ENCODE assay signal across 7 mouse cellular contexts in genomic region chr15:7398609-7399540, GRCm38 (mm10). TPM values are rescaled to one million over a fixed set of nuclear protein-coding genes. Genes with fewer than 3 reads are reported as not detected.
DNase-seq lines count a peak whose midpoint lies in the region; ATAC-seq and TF ChIP-seq lines count a peak whose summit lies in the region.

No protein-coding gene starts in this region.

- TF ChIP-seq CTCF in brain, embryonic 14.5 days (IDR thresholded peaks at IDR 0.05; ENCODE audit: borderline replicate concordance, extremely low read depth, insufficient read depth, insufficient read length) = no peak

- H3K9ac ChIP-seq in hindbrain, embryonic 11.5 days (ENCODE audit: low read depth, low read length) = peak overlapping the region; percentile 48; the same call in 1 of the 2 replicates
- H3K9ac ChIP-seq in lung, embryonic 15.5 days = peak overlapping the region; percentile 73
- peak overlapping the region; percentile 60; the same call in 1 of the 2 replicates for H3K9ac ChIP-seq in stomach, embryonic 14.5 days (replicated peaks; ENCODE audit: low read depth, low read length)

- TF ChIP-seq POLR2A in brain, embryonic 14.5 days (IDR thresholded peaks at IDR 0.05; ENCODE audit: borderline replicate concordance, extremely low read depth, insufficient read depth, insufficient read length, poor library complexity, severe bottlenecking) = no peak

- peak; percentile 51 for ATAC-seq in hindbrain, embryonic 11.5 days (ENCODE audit: low FRiP score)
- ATAC-seq in lung, embryonic 15.5 days (ENCODE audit: borderline replicate concordance, extremely low read depth, low FRiP score, low TSS enrichment) = peak; percentile 52; the same call in 1 of the 2 replicates
- ATAC-seq in stomach, embryonic 14.5 days (ENCODE audit: insufficient number of reproducible peaks, insufficient read depth, low FRiP score, low read depth) = peak; percentile 74; the same call in 1 of the 2 replicates

- no peak overlapping the region for H3K27ac ChIP-seq in hindbrain, embryonic 11.5 days (ENCODE audit: low read depth, low read length)
- H3K27ac ChIP-seq in lung, embryonic 15.5 days = peak overlapping the region; percentile 75; the same call in 1 of the 2 replicates
- peak overlapping the region; percentile 80; the same call in 1 of the 2 replicates for H3K27ac ChIP-seq in stomach, embryonic 14.5 days (ENCODE audit: low read length)

- no peaks in the 10 kb centered on the region for H3K36me3 ChIP-seq in hindbrain, embryonic 11.5 days (ENCODE audit: control insufficient read depth, insufficient read depth, low read length)
- no peaks in the 10 kb centered on the region for H3K36me3 ChIP-seq in lung, embryonic 15.5 days
- no peaks in the 10 kb centered on the region for H3K36me3 ChIP-seq in stomach, embryonic 14.5 days (ENCODE audit: control insufficient read depth, insufficient read depth, low read length)

- H3K4me1 ChIP-seq in hindbrain, embryonic 11.5 days (replicated peaks; ENCODE audit: control insufficient read depth, insufficient read depth, low read length) = no peaks in the 10 kb centered on the region; the same call in 1 of the 2 replicates
- peaks cover 11% of the 10 kb centered on the region for H3K4me1 ChIP-seq in lung, embryonic 15.5 days
- peaks cover 5% of the 10 kb centered on the region; the same call in 1 of the 2 replicates for H3K4me1 ChIP-seq in stomach, embryonic 14.5 days (ENCODE audit: control insufficient read depth, insufficient read depth, low read length)

- DNase-seq in brain, embryonic 14.5 days (ENCODE audit: low read depth) = peak; percentile 30
- DNase-seq in embryo, embryonic 11.5 days (ENCODE audit: low read depth, low spot score) = peak; percentile 16
- peak; percentile 48 for DNase-seq in hindbrain, embryonic 11.5 days (ENCODE audit: low spot score)
- DNase-seq in right cerebral cortex, postnatal 36 days (ENCODE audit: low spot score in 2 of 2) = no peak
- DNase-seq in cerebellum, adult 9-11 months = no peak

- H3K4me3 ChIP-seq in hindbrain, embryonic 11.5 days (ENCODE audit: low read depth, low read length) = peak overlapping the region; percentile 64
- peak overlapping the region; percentile 70 for H3K4me3 ChIP-seq in lung, embryonic 15.5 days
- H3K4me3 ChIP-seq in stomach, embryonic 14.5 days (ENCODE audit: low read depth, low read length) = peak overlapping the region; percentile 71

- H3K4me2 ChIP-seq in hindbrain, embryonic 11.5 days (replicated peaks; ENCODE audit: low read depth, low read length) = peak overlapping the region; percentile 98
- H3K4me2 ChIP-seq in lung, embryonic 15.5 days = peak overlapping the region; percentile 96
- peak overlapping the region; percentile 81 for H3K4me2 ChIP-seq in stomach, embryonic 14.5 days (replicated peaks; ENCODE audit: low read depth, low read length)

- no peaks in the 10 kb centered on the region for H3K27me3 ChIP-seq in hindbrain, embryonic 11.5 days (ENCODE audit: control insufficient read depth, insufficient read depth, low read length)
- H3K27me3 ChIP-seq in lung, embryonic 15.5 days = peaks cover 8% of the 10 kb centered on the region; the same call in 1 of the 2 replicates
- no peaks in the 10 kb centered on the region for H3K27me3 ChIP-seq in stomach, embryonic 14.5 days (ENCODE audit: control insufficient read depth, insufficient read depth, low read length)

- 2% methylated on average over 17 of the region's 17 CpGs for WGBS in hindbrain, embryonic 11.5 days
- WGBS in lung, embryonic 15.5 days = 4% methylated on average over 17 of the region's 17 CpGs
- WGBS in stomach, embryonic 14.5 days = 7% methylated on average over 17 of the region's 17 CpGs

- no peaks in the 10 kb centered on the region for H3K9me3 ChIP-seq in hindbrain, embryonic 11.5 days (ENCODE audit: control insufficient read depth, low read length)
- H3K9me3 ChIP-seq in lung, embryonic 15.5 days = no peaks in the 10 kb centered on the region
- no peaks in the 10 kb centered on the region for H3K9me3 ChIP-seq in stomach, embryonic 14.5 days (ENCODE audit: control insufficient read depth, low read depth, low read length)

RNA-seq across cellular contexts. Expression of gene Egflam, which starts 0.7 kb away (rescaled TPM):
- 3.4 and 8.0 TPM in 2 replicates for polyA plus RNA-seq in brain, embryonic 14.5 days (2012; rRNA removed)
- 8.4 and 12.5 TPM in 2 replicates for polyA plus RNA-seq in hindbrain, embryonic 11.5 days (2014; fragmentation: Nextera tagmentation; extraction: Ambion mirVana)
- polyA plus RNA-seq in lung, embryonic 15.5 days (2015; fragmentation: Nextera tagmentation; extraction: Ambion mirVana) = 23.2 and 26.9 TPM in 2 replicates
- polyA plus RNA-seq in stomach, embryonic 14.5 days (2014; fragmentation: Nextera tagmentation; extraction: Ambion mirVana) = 19.0 and 19.4 TPM in 2 replicates

Comparison
In these comparisons a context has a peak if more than half of its experiments do, and no peak if none do; other contexts are left out.
1. DNase-seq: peak in brain, embryonic 14.5 days (single experiment), embryo, embryonic 11.5 days (single experiment) and hindbrain, embryonic 11.5 days (single experiment); none in right cerebral cortex, postnatal 36 days (0 of 2) and cerebellum, adult 9-11 months (single experiment).
2. Peak in every context shown above with its lines, with median percentiles within 50 percentile points of each other: ATAC-seq, H3K4me2 ChIP-seq, H3K4me3 ChIP-seq and H3K9ac ChIP-seq.